Mouse (Mus musculus): ENCODE measurements around the gene Nfkb2.

The Nfkb2 gene

GRCm38 (mm10) chr19:46306751-46307289 lies 2.7 kb downstream of the Nfkb2 start:
- in situ Hi-C loops (cut with MboI; ENCODE audit: unreplicated experiment in 2 of 2), result loop anchor here in 1 of 2 experiments (5.0 kb wide), 1 partner anchor 170 kb away; no protein-coding TSS in a partner anchor

- in situ Hi-C loops (cut with MboI; ENCODE audit: unreplicated experiment in 2 of 2), result loop anchor here in 1 of 2 experiments (5.0 kb wide), 1 partner anchor 170 kb away; no protein-coding TSS in a partner anchor
These were observed 3.7 kb downstream of the Nfkb2 start for GRCm38 (mm10) chr19:46307781-46308180.

- in situ Hi-C loops (cut with MboI; ENCODE audit: unreplicated experiment in 2 of 2), result loop anchor here in 1 of 2 experiments (5.0 kb wide), 1 partner anchor 171 kb away; no protein-coding TSS in a partner anchor
These were observed 4.2 kb downstream of the Nfkb2 start for GRCm38 (mm10) chr19:46308303-46308702.

- in situ Hi-C loops (cut with MboI; ENCODE audit: unreplicated experiment in 2 of 2), result loop anchor here in 1 of 2 experiments (5.0 kb wide), 1 partner anchor 172 kb away; no protein-coding TSS in a partner anchor
These were observed 4.8 kb downstream of the Nfkb2 start for GRCm38 (mm10) chr19:46308706-46309435.

- in situ Hi-C loops (cut with MboI; ENCODE audit: unreplicated experiment in 2 of 2), result loop anchor here in 1 of 2 experiments (5.0 kb wide), 1 partner anchor 172 kb away; no protein-coding TSS in a partner anchor
These were observed 5.7 kb downstream of the Nfkb2 start for GRCm38 (mm10) chr19:46309651-46310305.

- in situ Hi-C loops (cut with MboI; ENCODE audit: unreplicated experiment in 2 of 2), result no loop called here
These were observed 6.3 kb downstream of the Nfkb2 start for GRCm38 (mm10) chr19:46310312-46310865.

GRCm38 (mm10) chr19:46311341-46311740 lies 7.2 kb downstream of the Nfkb2 start:
- in situ Hi-C loops (cut with MboI; ENCODE audit: unreplicated experiment in 2 of 2), result no loop called here

- in situ Hi-C loops (cut with MboI; ENCODE audit: unreplicated experiment in 2 of 2), result no loop called here
These were observed 8.4 kb downstream of the Nfkb2 start for GRCm38 (mm10) chr19:46312566-46312965.

- in situ Hi-C loops (cut with MboI; ENCODE audit: unreplicated experiment in 2 of 2), result no loop called here
These were observed 9.0 kb downstream of the Nfkb2 start for GRCm38 (mm10) chr19:46313116-46313515.

GRCm38 (mm10) chr19:46313591-46313990 lies 9.5 kb downstream of the Nfkb2 start:
- in situ Hi-C loops (cut with MboI; ENCODE audit: unreplicated experiment in 2 of 2), result no loop called here

- in situ Hi-C loops (cut with MboI; ENCODE audit: unreplicated experiment in 2 of 2), result no loop called here
These were observed 10.1 kb downstream of the Nfkb2 start for GRCm38 (mm10) chr19:46314151-46314601.

GRCm38 (mm10) chr19:46314872-46315742 lies 11.0 kb downstream of the Nfkb2 start:
- in situ Hi-C loops (cut with MboI; ENCODE audit: unreplicated experiment in 2 of 2), result no loop called here

- in situ Hi-C loops (cut with MboI; ENCODE audit: unreplicated experiment in 2 of 2), result no loop called here
These were observed 11.9 kb downstream of the Nfkb2 start for GRCm38 (mm10) chr19:46315752-46316610.

- in situ Hi-C loops (cut with MboI; ENCODE audit: unreplicated experiment in 2 of 2), result no loop called here
These were observed 12.9 kb downstream of the Nfkb2 start for GRCm38 (mm10) chr19:46316846-46317545.

GRCm38 (mm10) chr19:46317546-46317885 lies 13.4 kb downstream of the Nfkb2 start:
- in situ Hi-C loops (cut with MboI; ENCODE audit: unreplicated experiment in 2 of 2), result no loop called here

- in situ Hi-C loops (cut with MboI; ENCODE audit: unreplicated experiment in 2 of 2), result no loop called here
These were observed 13.9 kb downstream of the Nfkb2 start for GRCm38 (mm10) chr19:46318031-46318471.

- in situ Hi-C loops (cut with MboI; ENCODE audit: unreplicated experiment in 2 of 2), result no loop called here
These were observed 14.7 kb downstream of the Nfkb2 start for GRCm38 (mm10) chr19:46318586-46319378.

Data from v-Abl transformed pro-B cells (cell line).